24 mouse cellular contexts compared by ENCODE assay signal in genomic region chrX:114975346-114975843, GRCm38 (mm10).
"Had no signal": no experiment of that assay in that cellular context is flagged by ENCODE, and none has a peak within 500 bp of the region (broad histone marks: within the 10 kb centered on the region; RNA-seq: fewer than 3 reads in every experiment).

No protein-coding gene starts in this region.

- H3K27me3 ChIP-seq: heart, embryonic 12.5 days; hindbrain, embryonic 12.5 days; intestine, embryonic 15.5 days; kidney, embryonic 15.5 days; limb, embryonic 12.5 days; liver, embryonic 13.5 days had no signal

- H3K4me3 ChIP-seq: gastrocnemius, adult 2 months; heart, embryonic 10.5 days; heart, embryonic 12.5 days; hindbrain, embryonic 10.5 days; hindbrain, embryonic 12.5 days; intestine, embryonic 15.5 days; kidney, embryonic 15.5 days; limb, embryonic 10.5 days; limb, embryonic 12.5 days; liver, embryonic 13.5 days had no signal

- H3K9me3 ChIP-seq: heart, embryonic 10.5 days; heart, embryonic 12.5 days; hindbrain, embryonic 10.5 days; hindbrain, embryonic 12.5 days; intestine, embryonic 15.5 days; kidney, embryonic 15.5 days; limb, embryonic 10.5 days; limb, embryonic 12.5 days; liver, embryonic 13.5 days had no signal

- H3K27ac ChIP-seq: gastrocnemius, adult 2 months; heart, embryonic 10.5 days; hindbrain, embryonic 10.5 days; hindbrain, embryonic 12.5 days; hindbrain, embryonic 14.5 days; intestine, embryonic 15.5 days; kidney, embryonic 15.5 days; kidney, postnatal 0 days; limb, embryonic 10.5 days; limb, embryonic 12.5 days; liver, embryonic 13.5 days had no signal

- H3K36me3 ChIP-seq: heart, embryonic 10.5 days; heart, embryonic 12.5 days; hindbrain, embryonic 10.5 days; hindbrain, embryonic 12.5 days; intestine, embryonic 15.5 days; kidney, embryonic 15.5 days; limb, embryonic 10.5 days; limb, embryonic 12.5 days; liver, embryonic 13.5 days had no signal

- H3K9ac ChIP-seq: heart, embryonic 12.5 days; hindbrain, embryonic 12.5 days; hindbrain, embryonic 14.5 days; intestine, embryonic 15.5 days; kidney, embryonic 15.5 days; limb, embryonic 12.5 days; liver, embryonic 13.5 days had no signal

- DNase-seq: gastrocnemius, adult 2 months; gastrocnemius, postnatal 10 days; gastrocnemius, postnatal 25 days; heart, adult 18-20 months; heart, postnatal 10 days; heart, postnatal 4 days; kidney, adult 18-20 months; kidney, adult 9 months; kidney, postnatal 14 days; kidney, postnatal 36 days; layer of hippocampus, adult 9-11 months; layer of hippocampus, postnatal 36 days; liver; liver, embryonic 13.5 days had no signal

- H3K4me1 ChIP-seq: heart, embryonic 10.5 days; heart, embryonic 12.5 days; hindbrain, embryonic 10.5 days; hindbrain, embryonic 12.5 days; intestine, embryonic 15.5 days; kidney, embryonic 15.5 days; limb, embryonic 10.5 days; limb, embryonic 12.5 days; liver, embryonic 13.5 days had no signal
